Mouse (Mus musculus): Measurements from ENCODE around the gene Pdcd2l. TPM values are rescaled to one million over a fixed set of nuclear protein-coding genes. Genes with fewer than 3 reads are reported as not detected.
"Not testable (repeated sequence)": the region's sequence is repeated elsewhere in the genome, so short reads cannot be mapped to it uniquely, and the experiment has no call there.

The Pdcd2l gene
- polyA plus RNA-seq, 1 experiment from 2014 or later, result 63.3 TPM

DNA sequence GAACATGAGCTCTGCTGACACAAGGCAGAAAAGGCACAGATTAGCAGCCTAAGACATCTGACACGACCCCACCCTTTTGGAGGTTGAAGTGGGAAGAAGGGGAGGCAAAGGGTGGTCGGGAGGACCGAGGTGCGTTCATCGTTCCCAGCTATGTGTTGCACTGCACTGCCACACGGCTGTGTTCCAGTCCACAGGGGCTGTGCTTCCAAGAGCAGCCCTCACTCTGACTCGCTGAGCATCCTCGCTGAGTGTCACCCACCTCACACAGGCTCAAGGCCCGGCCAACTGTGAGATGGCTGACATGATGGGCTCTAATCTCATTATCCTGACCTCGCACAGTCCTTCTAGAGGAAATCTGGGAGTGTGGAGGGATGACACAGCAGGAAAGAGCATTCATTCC is 20.0 kb upstream of the Pdcd2l start:
- Histone ChIP-seq H3K4me3 (ENCODE audit: low read length) (no peak overlapping the region), H3K9ac (ENCODE audit: low read depth, low read length) (no peak overlapping the region), H3K27ac (ENCODE audit: low read length) (no peak overlapping the region), H3K36me3 (ENCODE audit: control insufficient read depth, insufficient read depth, low read length) (peaks cover 10% of the 10 kb centered on the region), H3K9me3 (ENCODE audit: control insufficient read depth, low read length) (no peaks in the 10 kb centered on the region), H3K4me1 (ENCODE audit: control insufficient read depth, insufficient read depth, low read length) (0 out of 2 replicates have a peak, but pooled peaks cover 5% of the 10 kb centered on the region), H3K27me3 (replicated peaks; ENCODE audit: control insufficient read depth, insufficient read depth, low read length) (no peaks in the 10 kb centered on the region), H3K4me2 (ENCODE audit: low read depth, low read length) (no peak overlapping the region)
- ATAC-seq, result no peak
- 91% methylated on average over 10 of the region's 10 CpGs for WGBS

GRCm38 (mm10) chr7:34215481-34215880 is 19.0 kb upstream of the Pdcd2l start:
- Histone ChIP-seq H3K36me3 (ENCODE audit: control insufficient read depth, insufficient read depth, low read length) (peaks cover 10% of the 10 kb centered on the region), H3K9ac (ENCODE audit: low read depth, low read length) (no peak overlapping the region), H3K4me3 (ENCODE audit: low read length) (no peak overlapping the region), H3K4me2 (ENCODE audit: low read depth, low read length) (no peak overlapping the region), H3K27ac (ENCODE audit: low read length) (no peak overlapping the region), H3K9me3 (ENCODE audit: control insufficient read depth, low read length) (no peaks in the 10 kb centered on the region), H3K4me1 (ENCODE audit: control insufficient read depth, insufficient read depth, low read length) (0 out of 2 replicates have a peak, but pooled peaks cover 5% of the 10 kb centered on the region), H3K27me3 (replicated peaks; ENCODE audit: control insufficient read depth, insufficient read depth, low read length) (no peaks in the 10 kb centered on the region)
- 84% methylated on average over 9 of the region's 9 CpGs for WGBS
- ATAC-seq, result peak; percentile 29

DNA sequence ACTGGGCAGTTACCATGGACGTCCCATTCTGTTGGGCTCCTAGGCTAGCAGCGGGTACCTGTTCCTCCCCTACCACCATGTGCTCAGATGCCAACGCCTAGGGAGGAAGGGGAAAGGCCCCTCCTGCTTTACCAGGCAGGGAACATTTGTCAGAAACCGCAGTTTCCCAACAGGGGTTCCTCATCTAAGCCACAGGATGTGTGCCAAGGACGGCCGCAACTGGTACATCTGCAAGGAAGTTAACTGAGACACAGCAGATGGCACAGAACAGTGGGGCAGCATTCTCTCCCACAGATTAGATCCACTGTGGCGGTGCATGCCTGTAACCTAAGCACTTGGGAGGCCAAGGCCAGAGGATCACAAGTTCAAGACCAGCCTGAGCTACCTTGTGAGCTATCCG is 18.2 kb upstream of the Pdcd2l start:
- Histone ChIP-seq H3K9ac (ENCODE audit: low read depth, low read length) (no peak overlapping the region), H3K4me1 (ENCODE audit: control insufficient read depth, insufficient read depth, low read length) (0 out of 2 replicates have a peak, but pooled peaks cover 5% of the 10 kb centered on the region), H3K27ac (ENCODE audit: low read length) (no peak overlapping the region), H3K4me2 (ENCODE audit: low read depth, low read length) (no peak overlapping the region), H3K9me3 (ENCODE audit: control insufficient read depth, low read length) (no peaks in the 10 kb centered on the region), H3K4me3 (ENCODE audit: low read length) (no peak overlapping the region), H3K27me3 (replicated peaks; ENCODE audit: control insufficient read depth, insufficient read depth, low read length) (no peaks in the 10 kb centered on the region), H3K36me3 (ENCODE audit: control insufficient read depth, insufficient read depth, low read length) (peaks cover 11% of the 10 kb centered on the region)
- 93% methylated on average over 8 of the region's 8 CpGs for WGBS
- ATAC-seq, result no peak

DNA sequence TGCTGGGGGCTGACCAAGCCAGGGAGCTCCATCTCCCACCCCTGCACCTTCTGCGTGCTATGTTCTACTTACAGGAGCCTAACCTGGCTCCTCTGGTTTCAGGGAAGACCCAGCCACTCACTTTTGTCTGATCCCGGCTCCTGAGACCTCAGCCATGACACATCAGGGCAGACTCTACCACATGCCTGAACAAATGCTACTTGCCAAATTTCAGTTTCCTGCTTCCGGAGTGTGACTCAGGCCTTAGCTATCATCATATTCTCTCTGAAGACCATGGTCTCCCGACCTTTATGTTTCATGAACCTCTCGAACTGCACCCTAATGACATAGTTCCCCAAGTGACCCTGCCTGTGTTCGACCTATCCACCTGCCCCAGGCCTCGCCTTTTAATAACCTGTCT is 16.8 kb upstream of the Pdcd2l start:
- ATAC-seq, result no peak
- H3K27me3 ChIP-seq (replicated peaks; ENCODE audit: control insufficient read depth, insufficient read depth, low read length), result no peaks in the 10 kb centered on the region
- no peak overlapping the region for H3K9ac ChIP-seq (ENCODE audit: low read depth, low read length)
- no peak overlapping the region for H3K27ac ChIP-seq (ENCODE audit: low read length)
- H3K4me2 ChIP-seq (ENCODE audit: low read depth, low read length), result no peak overlapping the region
- H3K4me1 ChIP-seq (ENCODE audit: control insufficient read depth, insufficient read depth, low read length), result no peaks in the 10 kb centered on the region
- 83% methylated on average over 7 of the region's 7 CpGs for WGBS
- H3K9me3 ChIP-seq (ENCODE audit: control insufficient read depth, low read length), result no peaks in the 10 kb centered on the region
- H3K36me3 ChIP-seq (ENCODE audit: control insufficient read depth, insufficient read depth, low read length), result peaks cover 19% of the 10 kb centered on the region
- H3K4me3 ChIP-seq (ENCODE audit: low read length), result no peak overlapping the region

- Histone ChIP-seq H3K9me3 (ENCODE audit: control insufficient read depth, low read length) (no peaks in the 10 kb centered on the region), H3K27me3 (replicated peaks; ENCODE audit: control insufficient read depth, insufficient read depth, low read length) (no peaks in the 10 kb centered on the region), H3K4me1 (ENCODE audit: control insufficient read depth, insufficient read depth, low read length) (no peaks in the 10 kb centered on the region), H3K36me3 (ENCODE audit: control insufficient read depth, insufficient read depth, low read length) (peaks cover 41% of the 10 kb centered on the region), H3K27ac (ENCODE audit: low read length) (no peak overlapping the region), H3K9ac (ENCODE audit: low read depth, low read length) (no peak overlapping the region), H3K4me2 (ENCODE audit: low read depth, low read length) (no peak overlapping the region), H3K4me3 (ENCODE audit: low read length) (no peak overlapping the region)
- ATAC-seq, result no peak
- WGBS, result 88% methylated on average over 9 of the region's 9 CpGs
Observed at GRCm38 (mm10) chr7:34208027-34208745, 11.7 kb upstream of the Pdcd2l start.

- no peak for ATAC-seq
- peaks cover 52% of the 10 kb centered on the region for H3K36me3 ChIP-seq (ENCODE audit: control insufficient read depth, insufficient read depth, low read length)
- 91% methylated on average over 6 of the region's 6 CpGs for WGBS
- H3K4me3 ChIP-seq (ENCODE audit: low read length), result no peak overlapping the region
- H3K27ac ChIP-seq (ENCODE audit: low read length), result no peak overlapping the region
- no peaks in the 10 kb centered on the region for H3K9me3 ChIP-seq (ENCODE audit: control insufficient read depth, low read length)
- H3K27me3 ChIP-seq (replicated peaks; ENCODE audit: control insufficient read depth, insufficient read depth, low read length), result no peaks in the 10 kb centered on the region
- no peak overlapping the region for H3K4me2 ChIP-seq (ENCODE audit: low read depth, low read length)
- no peaks in the 10 kb centered on the region for H3K4me1 ChIP-seq (ENCODE audit: control insufficient read depth, insufficient read depth, low read length)
- no peak overlapping the region for H3K9ac ChIP-seq (ENCODE audit: low read depth, low read length)
Observed at GRCm38 (mm10) chr7:34206331-34206730, 9.9 kb upstream of the Pdcd2l start.

DNA sequence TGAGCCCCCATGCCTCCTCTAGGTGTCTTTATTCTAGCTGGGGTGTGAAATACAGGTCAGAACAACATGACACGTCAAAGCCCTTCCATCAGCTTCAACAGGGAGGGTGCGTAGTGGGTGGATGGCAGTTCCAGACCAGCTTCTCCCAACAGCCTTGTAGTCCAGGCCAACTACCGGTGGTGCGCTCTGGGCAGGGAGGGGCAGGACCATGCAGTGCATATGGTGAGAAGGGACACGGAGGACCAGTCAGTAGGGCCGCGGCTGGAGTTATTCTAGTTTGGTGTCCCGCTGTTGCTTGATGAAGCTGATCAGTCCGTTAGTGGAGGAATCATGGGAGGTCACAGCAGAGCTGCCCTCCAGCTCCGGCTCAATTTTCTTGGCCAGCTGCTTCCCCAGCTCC is 5.7 kb upstream of the Pdcd2l start:
- H3K36me3 ChIP-seq (ENCODE audit: control insufficient read depth, insufficient read depth, low read length), result peaks cover 44% of the 10 kb centered on the region
- 96% methylated on average over 10 of the region's 10 CpGs for WGBS
- not testable (repeated sequence) for H3K27ac ChIP-seq (ENCODE audit: low read length); H3K9me3 ChIP-seq (ENCODE audit: control insufficient read depth, low read length); H3K27me3 ChIP-seq (replicated peaks; ENCODE audit: control insufficient read depth, insufficient read depth, low read length); H3K4me2 ChIP-seq (ENCODE audit: low read depth, low read length); ATAC-seq; H3K4me3 ChIP-seq (ENCODE audit: low read length); H3K9ac ChIP-seq (ENCODE audit: low read depth, low read length); H3K4me1 ChIP-seq (ENCODE audit: control insufficient read depth, insufficient read depth, low read length)

GRCm38 (mm10) chr7:34200829-34201228 is 4.4 kb upstream of the Pdcd2l start:
- H3K27ac ChIP-seq (ENCODE audit: low read length), result no peak overlapping the region
- no peak for ATAC-seq
- H3K4me1 ChIP-seq (ENCODE audit: control insufficient read depth, insufficient read depth, low read length), result peaks cover under 1% of the 10 kb centered on the region; the same call in 1 of the 2 replicates
- H3K9me3 ChIP-seq (ENCODE audit: control insufficient read depth, low read length), result peaks cover 3% of the 10 kb centered on the region; the same call in 1 of the 2 replicates
- no peak overlapping the region for H3K4me3 ChIP-seq (ENCODE audit: low read length)
- no peak overlapping the region for H3K4me2 ChIP-seq (ENCODE audit: low read depth, low read length)
- no peak overlapping the region for H3K9ac ChIP-seq (ENCODE audit: low read depth, low read length)
- H3K36me3 ChIP-seq (ENCODE audit: control insufficient read depth, insufficient read depth, low read length), result peaks cover 35% of the 10 kb centered on the region
- no peaks in the 10 kb centered on the region for H3K27me3 ChIP-seq (replicated peaks; ENCODE audit: control insufficient read depth, insufficient read depth, low read length)
- WGBS, result 98% methylated on average over 2 of the region's 2 CpGs

- no peak for ATAC-seq
- H3K9ac ChIP-seq (ENCODE audit: low read depth, low read length), result no peak overlapping the region
- no peaks in the 10 kb centered on the region for H3K27me3 ChIP-seq (replicated peaks; ENCODE audit: control insufficient read depth, insufficient read depth, low read length)
- no peak overlapping the region for H3K27ac ChIP-seq (ENCODE audit: low read length)
- WGBS, result 47% methylated on average over 3 of the region's 3 CpGs
- H3K36me3 ChIP-seq (ENCODE audit: control insufficient read depth, insufficient read depth, low read length), result peaks cover 19% of the 10 kb centered on the region
- H3K4me1 ChIP-seq (ENCODE audit: control insufficient read depth, insufficient read depth, low read length), result peaks cover 9% of the 10 kb centered on the region; the same call in 1 of the 2 replicates
- H3K4me3 ChIP-seq (ENCODE audit: low read length), result no peak overlapping the region
- peaks cover 3% of the 10 kb centered on the region; the same call in 1 of the 2 replicates for H3K9me3 ChIP-seq (ENCODE audit: control insufficient read depth, low read length)
- H3K4me2 ChIP-seq (ENCODE audit: low read depth, low read length), result no peak overlapping the region
Observed at GRCm38 (mm10) chr7:34198346-34198745, 1.9 kb upstream of the Pdcd2l start.
